Mouse (Mus musculus): ENCODE data around the gene Rep15. TPM values are rescaled to one million over a fixed set of nuclear protein-coding genes. Genes with fewer than 3 reads are reported as not detected.

Rep15 gene
- polyA plus RNA-seq (2015; fragmentation: Nextera tagmentation; extraction: Ambion mirVana) = 0.66 and 0.89 TPM in 2 replicates

DNA sequence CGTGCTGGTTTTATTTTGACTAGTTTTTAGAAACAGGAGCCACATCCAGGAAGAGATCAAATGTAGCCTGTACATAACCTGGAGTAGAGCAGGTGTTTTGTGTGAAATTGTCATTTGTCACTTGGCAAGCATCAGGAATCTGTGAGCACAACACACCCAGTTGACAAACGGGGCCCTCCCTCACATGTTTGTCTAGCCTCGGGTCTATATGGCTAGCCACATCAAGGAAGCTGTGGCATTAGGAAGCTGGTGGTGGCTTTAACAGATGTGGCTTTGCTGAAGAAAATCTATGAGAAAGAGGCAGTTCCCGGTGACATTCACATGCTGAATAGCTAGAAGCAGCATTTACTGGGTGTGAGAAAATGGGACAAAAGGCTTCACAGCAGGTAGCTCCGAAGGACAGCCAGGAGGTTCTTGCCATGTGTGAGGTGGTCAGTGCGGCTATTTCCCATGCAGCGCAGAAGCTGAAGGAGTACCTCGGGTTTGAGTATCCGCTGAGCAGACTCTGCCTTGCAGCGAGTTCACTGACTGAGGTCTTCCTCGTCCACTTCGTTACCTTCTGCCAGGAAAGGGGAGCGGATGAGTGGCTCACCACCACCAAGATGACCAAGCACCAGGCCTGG lies at the start of gene Rep15:
Gene Rep15 (plus strand): TSS at position 282 of the 623 bp plus-strand sequence.
- H3K4me3 ChIP-seq (ENCODE audit: low read depth, low read length) = no peak within 1 kb of the TSS
- H3K9me3 ChIP-seq (replicated peaks; ENCODE audit: control insufficient read depth, low read length, poor library complexity, severe bottlenecking) = no peaks in the 10 kb centered on the region
- H3K27me3 ChIP-seq (ENCODE audit: control insufficient read depth, insufficient read depth, low read depth, low read length) = no peaks in the 10 kb centered on the region
- 34% methylated on average over 13 of the region's 13 CpGs for WGBS
- H3K9ac ChIP-seq (ENCODE audit: low read depth, low read length) = no peak within 1 kb of the TSS
- H3K4me1 ChIP-seq (ENCODE audit: control insufficient read depth, insufficient read depth, low read length) = no peaks in the 10 kb centered on the region
- no peak for ATAC-seq
- no peak within 1 kb of the TSS for H3K27ac ChIP-seq (ENCODE audit: low read length)
- H3K4me2 ChIP-seq (ENCODE audit: low read length) = no peak within 1 kb of the TSS
- no peaks in the 10 kb centered on the region for H3K36me3 ChIP-seq (ENCODE audit: control insufficient read depth, insufficient read depth, low read length)

- H3K4me2 ChIP-seq (ENCODE audit: low read length) = no peak overlapping the region
- no peaks in the 10 kb centered on the region for H3K9me3 ChIP-seq (replicated peaks; ENCODE audit: control insufficient read depth, low read length, poor library complexity, severe bottlenecking)
- WGBS = 84% methylated on average over 3 of the region's 3 CpGs
- no peak overlapping the region for H3K9ac ChIP-seq (ENCODE audit: low read depth, low read length)
- no peaks in the 10 kb centered on the region for H3K27me3 ChIP-seq (ENCODE audit: control insufficient read depth, insufficient read depth, low read depth, low read length)
- no peak for ATAC-seq
- no peaks in the 10 kb centered on the region; the same call in 1 of the 2 replicates for H3K4me1 ChIP-seq (ENCODE audit: control insufficient read depth, insufficient read depth, low read length)
- no peak overlapping the region for H3K27ac ChIP-seq (ENCODE audit: low read length)
- no peaks in the 10 kb centered on the region for H3K36me3 ChIP-seq (ENCODE audit: control insufficient read depth, insufficient read depth, low read length)
- no peak overlapping the region for H3K4me3 ChIP-seq (ENCODE audit: low read depth, low read length)
Observed at GRCm38 (mm10) chr6:146984569-146984968, 47.8 kb upstream of the Rep15 start.

DNA sequence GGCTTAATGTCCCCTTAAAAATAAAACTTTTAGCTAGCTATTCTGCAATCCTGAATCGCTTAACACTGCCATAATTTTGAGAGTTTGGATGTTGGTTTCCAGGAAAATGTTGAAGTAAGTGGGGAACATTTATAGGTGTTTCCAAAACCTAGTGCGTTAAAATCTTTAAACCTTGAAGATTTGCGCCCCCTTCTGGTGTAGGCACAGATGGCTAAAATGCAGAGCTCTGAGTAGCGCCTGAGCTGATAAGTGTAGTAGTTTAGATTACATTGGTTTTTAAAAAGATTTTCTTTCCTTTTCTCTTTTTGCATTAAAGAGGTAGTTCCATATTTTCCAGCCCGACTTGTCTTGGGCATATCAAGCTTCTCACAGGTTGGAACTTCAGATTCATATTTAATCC lies 38.1 kb upstream of the Rep15 start:
- H3K27ac ChIP-seq (ENCODE audit: low read length) = no peak overlapping the region
- H3K36me3 ChIP-seq (ENCODE audit: control insufficient read depth, insufficient read depth, low read length) = no peaks in the 10 kb centered on the region
- H3K4me2 ChIP-seq (ENCODE audit: low read length) = no peak overlapping the region
- no peaks in the 10 kb centered on the region for H3K9me3 ChIP-seq (replicated peaks; ENCODE audit: control insufficient read depth, low read length, poor library complexity, severe bottlenecking)
- ATAC-seq = no peak
- H3K4me3 ChIP-seq (ENCODE audit: low read depth, low read length) = no peak overlapping the region
- WGBS = 51% methylated on average over 5 of the region's 5 CpGs
- no peak overlapping the region for H3K9ac ChIP-seq (ENCODE audit: low read depth, low read length)
- H3K27me3 ChIP-seq (ENCODE audit: control insufficient read depth, insufficient read depth, low read depth, low read length) = no peaks in the 10 kb centered on the region
- H3K4me1 ChIP-seq (ENCODE audit: control insufficient read depth, insufficient read depth, low read length) = no peaks in the 10 kb centered on the region

DNA sequence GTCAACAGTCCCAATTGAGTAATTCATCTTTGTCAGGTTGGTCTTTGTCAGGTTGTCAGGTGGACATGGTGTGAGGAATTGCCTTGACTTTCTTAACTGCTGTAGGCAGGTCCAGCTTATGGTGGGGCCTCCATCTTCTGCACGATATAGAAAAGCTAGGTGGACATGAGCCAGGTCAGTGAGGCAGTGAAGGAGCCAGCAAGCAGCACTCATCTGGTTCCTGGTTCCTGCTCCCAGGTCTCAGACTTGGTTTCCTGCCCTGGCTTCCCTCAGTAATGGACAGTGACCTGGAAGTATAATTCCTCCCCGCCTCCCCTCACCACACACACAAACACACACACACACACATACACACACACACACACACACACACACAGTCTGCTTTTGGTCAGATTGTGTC lies 37.0 kb upstream of the Rep15 start:
- no peak overlapping the region for H3K4me2 ChIP-seq (ENCODE audit: low read length)
- H3K27me3 ChIP-seq (ENCODE audit: control insufficient read depth, insufficient read depth, low read depth, low read length) = no peaks in the 10 kb centered on the region
- H3K4me1 ChIP-seq (ENCODE audit: control insufficient read depth, insufficient read depth, low read length) = no peaks in the 10 kb centered on the region
- H3K9ac ChIP-seq (ENCODE audit: low read depth, low read length) = no peak overlapping the region
- H3K27ac ChIP-seq (ENCODE audit: low read length) = no peak overlapping the region
- no peak overlapping the region for H3K4me3 ChIP-seq (ENCODE audit: low read depth, low read length)
- ATAC-seq = no peak
- H3K36me3 ChIP-seq (ENCODE audit: control insufficient read depth, insufficient read depth, low read length) = no peaks in the 10 kb centered on the region
- 72% methylated on average over 2 of the region's 2 CpGs for WGBS
- no peaks in the 10 kb centered on the region for H3K9me3 ChIP-seq (replicated peaks; ENCODE audit: control insufficient read depth, low read length, poor library complexity, severe bottlenecking)

DNA sequence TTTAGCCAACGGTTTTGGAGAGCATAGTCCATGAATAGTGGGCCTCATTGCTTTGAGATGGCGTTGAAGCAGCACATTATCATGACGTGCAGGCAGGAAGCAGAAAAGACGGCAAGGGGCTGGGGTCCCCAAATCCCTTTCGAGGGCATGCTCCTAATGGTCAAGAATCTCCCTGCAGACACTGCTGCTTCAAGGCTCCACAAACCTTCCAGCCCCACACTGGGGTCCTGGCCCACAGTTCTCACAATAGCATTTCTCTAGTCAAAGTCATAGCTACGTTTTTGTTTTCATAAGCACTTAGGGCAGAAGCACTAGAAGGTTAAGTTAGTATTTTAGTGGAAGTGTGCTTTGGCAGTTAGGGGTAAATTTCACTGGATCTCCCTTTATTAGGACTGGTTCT lies 36.5 kb upstream of the Rep15 start:
- H3K4me1 ChIP-seq (ENCODE audit: control insufficient read depth, insufficient read depth, low read length) = no peaks in the 10 kb centered on the region
- H3K9me3 ChIP-seq (replicated peaks; ENCODE audit: control insufficient read depth, low read length, poor library complexity, severe bottlenecking) = no peaks in the 10 kb centered on the region
- no peak overlapping the region for H3K4me2 ChIP-seq (ENCODE audit: low read length)
- no peak overlapping the region for H3K27ac ChIP-seq (ENCODE audit: low read length)
- no peak overlapping the region for H3K9ac ChIP-seq (ENCODE audit: low read depth, low read length)
- no peaks in the 10 kb centered on the region for H3K36me3 ChIP-seq (ENCODE audit: control insufficient read depth, insufficient read depth, low read length)
- no peak for ATAC-seq
- H3K4me3 ChIP-seq (ENCODE audit: low read depth, low read length) = no peak overlapping the region
- H3K27me3 ChIP-seq (ENCODE audit: control insufficient read depth, insufficient read depth, low read depth, low read length) = no peaks in the 10 kb centered on the region
- WGBS = 82% methylated on average over 6 of the region's 6 CpGs

- Histone ChIP-seq H3K4me2 (ENCODE audit: low read length) (no peak overlapping the region), H3K4me3 (ENCODE audit: low read depth, low read length) (no peak overlapping the region), H3K27ac (ENCODE audit: low read length) (no peak overlapping the region), H3K36me3 (ENCODE audit: control insufficient read depth, insufficient read depth, low read length) (no peaks in the 10 kb centered on the region), H3K27me3 (ENCODE audit: control insufficient read depth, insufficient read depth, low read depth, low read length) (no peaks in the 10 kb centered on the region), H3K4me1 (ENCODE audit: control insufficient read depth, insufficient read depth, low read length) (no peaks in the 10 kb centered on the region), H3K9ac (ENCODE audit: low read depth, low read length) (no peak overlapping the region), H3K9me3 (replicated peaks; ENCODE audit: control insufficient read depth, low read length, poor library complexity, severe bottlenecking) (no peaks in the 10 kb centered on the region)
- 92% methylated on average over 6 of the region's 6 CpGs for WGBS
- no peak for ATAC-seq
Observed at GRCm38 (mm10) chr6:146997006-146997405, 35.4 kb upstream of the Rep15 start.

- Histone ChIP-seq H3K36me3 (ENCODE audit: control insufficient read depth, insufficient read depth, low read length) (no peaks in the 10 kb centered on the region), H3K27me3 (ENCODE audit: control insufficient read depth, insufficient read depth, low read depth, low read length) (no peaks in the 10 kb centered on the region), H3K9ac (ENCODE audit: low read depth, low read length) (no peak overlapping the region), H3K4me2 (ENCODE audit: low read length) (no peak overlapping the region), H3K27ac (ENCODE audit: low read length) (no peak overlapping the region), H3K4me1 (ENCODE audit: control insufficient read depth, insufficient read depth, low read length) (no peaks in the 10 kb centered on the region), H3K4me3 (ENCODE audit: low read depth, low read length) (no peak overlapping the region), H3K9me3 (replicated peaks; ENCODE audit: control insufficient read depth, low read length, poor library complexity, severe bottlenecking) (no peaks in the 10 kb centered on the region)
- WGBS = 91% methylated on average over 4 of the region's 4 CpGs
- ATAC-seq = no peak
Observed at GRCm38 (mm10) chr6:146998710-146999109, 33.7 kb upstream of the Rep15 start.

DNA sequence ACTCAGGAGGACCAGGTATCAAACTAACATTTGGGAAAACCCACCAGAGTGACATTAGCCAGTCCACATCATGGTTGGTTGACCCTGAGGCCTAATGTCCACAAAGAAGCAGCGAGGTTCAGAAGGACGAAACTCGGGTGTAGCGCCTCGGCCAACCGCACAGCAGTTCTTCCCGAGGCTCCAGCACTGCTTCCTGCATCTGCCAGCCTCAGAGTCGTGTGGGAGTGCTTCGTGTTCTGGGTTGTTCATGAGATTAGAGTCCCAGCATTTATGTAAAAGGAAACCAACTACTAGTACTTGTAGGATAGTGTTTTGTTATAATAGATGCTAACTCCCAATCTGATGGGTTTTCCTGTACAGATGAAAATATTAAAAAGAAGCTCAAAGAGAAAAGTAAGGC lies 33.1 kb upstream of the Rep15 start:
- no peak for ATAC-seq
- WGBS = 88% methylated on average over 9 of the region's 9 CpGs

GRCm38 (mm10) chr6:146999755-147000154 lies 32.6 kb upstream of the Rep15 start:
- Histone ChIP-seq H3K9ac (ENCODE audit: low read depth, low read length) (no peak overlapping the region), H3K4me1 (ENCODE audit: control insufficient read depth, insufficient read depth, low read length) (no peaks in the 10 kb centered on the region), H3K27me3 (ENCODE audit: control insufficient read depth, insufficient read depth, low read depth, low read length) (no peaks in the 10 kb centered on the region), H3K9me3 (replicated peaks; ENCODE audit: control insufficient read depth, low read length, poor library complexity, severe bottlenecking) (no peaks in the 10 kb centered on the region), H3K36me3 (ENCODE audit: control insufficient read depth, insufficient read depth, low read length) (no peaks in the 10 kb centered on the region), H3K27ac (ENCODE audit: low read length) (no peak overlapping the region), H3K4me2 (ENCODE audit: low read length) (no peak overlapping the region), H3K4me3 (ENCODE audit: low read depth, low read length) (no peak overlapping the region)
- 84% methylated on average over 2 of the region's 2 CpGs for WGBS
- ATAC-seq = no peak

More for the DNA sequence above, 33.1 kb upstream of the Rep15 start:
- Histone ChIP-seq H3K9me3 (replicated peaks; ENCODE audit: control insufficient read depth, low read length, poor library complexity, severe bottlenecking) (no peaks in the 10 kb centered on the region), H3K4me1 (ENCODE audit: control insufficient read depth, insufficient read depth, low read length) (no peaks in the 10 kb centered on the region), H3K4me2 (ENCODE audit: low read length) (no peak overlapping the region), H3K27ac (ENCODE audit: low read length) (no peak overlapping the region), H3K27me3 (ENCODE audit: control insufficient read depth, insufficient read depth, low read depth, low read length) (no peaks in the 10 kb centered on the region), H3K4me3 (ENCODE audit: low read depth, low read length) (no peak overlapping the region), H3K36me3 (ENCODE audit: control insufficient read depth, insufficient read depth, low read length) (no peaks in the 10 kb centered on the region), H3K9ac (ENCODE audit: low read depth, low read length) (no peak overlapping the region)

Measured in midbrain, embryonic 16.5 days (tissue).